Mouse (Mus musculus) Patski (cell line): ENCODE data around the gene Ncoa3. TPM values are rescaled to one million over a fixed set of nuclear protein-coding genes. Genes with fewer than 3 reads are reported as not detected.

Experiments used
- ATAC-seq: fragments of 100-300 bp; one replicate; pipeline ENCODE4 v1.8.0; 2021
- CTCF ChIA-PET: fragments of 350-600 bp; sonication (Branson Sonifier 250); formaldehyde crosslinking; loops from one replicate; lab custom pipeline; 2022; ENCODE audit warnings: inconsistent platforms; lab: Charles Lee
- POLR2A ChIA-PET: fragments of 350-600 bp; sonication (Branson Sonifier 250); formaldehyde crosslinking; loops from one replicate; lab custom pipeline; 2022; ENCODE audit warnings: antibody characterized with exemption, inconsistent platforms; lab: Charles Lee
- DNase-seq: peaks from one replicate; pipeline ENCODE4 v3.0.0-alpha.2; 2011; ENCODE audit warnings: low read depth, low spot score
- H3K27me3 ChIP-seq: fragments of 371-371 bp; one replicate; pipeline ENCODE4 v1.5.1; 2021
- CTCF ChIP-seq: fragments of 100-300 bp; IDR thresholded peaks from one replicate; pipeline ENCODE4 v1.5.1; 2021
- in situ Hi-C: fragments of 300-500 bp; cut with MboI; formaldehyde crosslinking; loops from 3 replicates; pipeline ENCODE4 v1.11.1; 2018; ENCODE audit warnings: low pct_unique_long_range_greater_than_20kb, mixed read lengths
- polyA plus RNA-seq: library from polyadenylated mRNA; unstranded; gene quantifications from one replicate; pipeline ENCODE4 v1.2.3, GENCODE M21; 2021

Ncoa3 gene
- polyA plus RNA-seq, 1 experiment from 2014 or later, result 22.5 TPM

DNA sequence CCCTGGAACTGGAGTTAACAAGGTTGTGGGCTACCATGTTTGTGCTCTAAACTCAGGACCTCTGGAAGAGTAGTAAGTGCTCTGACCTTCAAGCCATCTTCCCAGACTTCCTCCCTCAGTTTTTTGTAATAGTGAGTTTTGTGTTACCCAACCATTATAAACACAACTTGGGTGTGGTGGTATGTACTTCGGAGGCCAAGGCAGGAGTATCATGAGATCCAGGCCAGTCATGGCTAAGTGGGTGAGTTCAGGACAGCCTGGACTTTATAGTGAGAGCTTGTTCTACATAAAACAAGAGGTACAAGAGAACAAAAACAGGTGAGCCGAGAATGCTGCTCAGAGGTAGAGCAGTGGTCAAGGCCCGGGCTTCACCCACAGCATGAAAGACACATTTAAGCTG is 35.4 kb downstream of the Ncoa3 start:
- ChIA-PET CTCF (interaction anchor here (1.4 kb wide), 1 partner anchor 10 kb away, joined by 5 read pairs; no protein-coding TSS in a partner anchor), POLR2A (interaction anchor here (1.1 kb wide), 1 partner anchor 96 kb away, joined by 3 read pairs; no protein-coding TSS in a partner anchor)
- TF ChIP-seq CTCF, result no peak
- DNase-seq, result no peak
- in situ Hi-C loops, result no loop called here
- ATAC-seq, result no peak
- H3K27me3 ChIP-seq, result no peaks in the 10 kb centered on the region

DNA sequence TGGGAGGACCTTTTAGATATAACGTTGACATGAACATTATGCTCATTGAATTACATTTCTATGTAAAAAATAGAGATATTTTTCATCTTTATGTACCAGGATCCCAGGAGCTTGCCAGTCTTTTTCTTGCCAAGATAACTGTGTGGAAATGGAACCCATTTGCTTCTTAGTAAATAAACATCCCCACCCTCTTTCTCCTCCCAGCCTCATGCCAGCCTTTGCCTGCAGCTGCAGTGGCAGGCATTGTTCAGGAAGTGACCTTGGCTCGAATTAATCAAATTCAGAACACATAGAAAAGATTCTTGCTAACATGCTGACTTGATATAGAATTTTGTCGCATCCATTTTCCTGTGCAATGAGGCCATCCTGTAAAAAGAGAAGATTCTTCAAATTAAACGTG is 36.8 kb downstream of the Ncoa3 start:
- no peaks in the 10 kb centered on the region for H3K27me3 ChIP-seq
- CTCF ChIA-PET, result no interaction called here
- POLR2A ChIA-PET, result interaction anchor here (2.4 kb wide), 1 partner anchor 8 kb away, joined by 10 read pairs; no protein-coding TSS in a partner anchor
- in situ Hi-C loops, result no loop called here
- ATAC-seq, result no peak
- DNase-seq, result no peak
- TF ChIP-seq CTCF, result no peak

DNA sequence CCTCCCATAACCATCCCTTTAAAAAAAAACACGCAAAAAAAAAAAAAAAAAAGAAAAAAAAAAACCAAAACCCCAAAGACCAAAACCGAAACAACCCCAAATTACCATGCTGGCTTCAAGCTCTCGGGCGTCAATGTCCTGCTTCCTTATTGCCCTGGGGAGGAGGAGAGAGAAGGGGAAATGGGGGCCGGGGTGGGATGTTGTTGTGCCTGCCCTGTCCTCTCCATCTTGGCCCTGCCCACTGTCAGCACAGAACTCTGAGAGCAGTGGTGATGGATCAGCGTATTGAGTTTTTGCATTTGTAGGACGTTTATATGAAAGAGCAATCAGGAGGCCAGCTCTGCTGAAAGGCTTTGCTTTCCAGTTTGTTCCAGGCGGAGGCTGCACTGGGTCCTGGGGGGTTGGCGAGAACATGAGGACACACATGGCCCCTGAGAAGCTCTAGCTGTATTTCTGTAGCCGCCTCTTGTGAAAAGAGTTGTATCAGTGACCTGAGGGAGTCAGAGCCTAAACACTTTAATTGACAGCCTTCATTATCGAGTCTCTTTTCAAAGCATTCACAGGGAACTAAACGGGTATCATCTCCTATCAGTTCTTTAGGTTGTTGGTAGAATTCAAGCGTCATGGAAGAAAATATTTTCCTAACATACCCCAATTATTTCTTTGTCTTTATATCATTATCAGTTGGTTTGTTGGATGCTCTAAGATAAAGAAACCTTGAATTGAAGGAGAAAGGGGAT is 38.0 kb downstream of the Ncoa3 start:
- TF ChIP-seq CTCF, result no peak
- CTCF ChIA-PET, result interaction anchor here (1.0 kb wide), 1 partner anchor 8 kb away, joined by 3 read pairs; no protein-coding TSS in a partner anchor
- ATAC-seq (no peak), DNase-seq (no peak)
- POLR2A ChIA-PET, result interaction anchor here (0.6 to 2.4 kb wide), 4 partner anchors 10 to 322 kb away, joined by 3 to 10 read pairs (median 4); no protein-coding TSS in a partner anchor
- no peaks in the 10 kb centered on the region for H3K27me3 ChIP-seq
- in situ Hi-C loops, result no loop called here

DNA sequence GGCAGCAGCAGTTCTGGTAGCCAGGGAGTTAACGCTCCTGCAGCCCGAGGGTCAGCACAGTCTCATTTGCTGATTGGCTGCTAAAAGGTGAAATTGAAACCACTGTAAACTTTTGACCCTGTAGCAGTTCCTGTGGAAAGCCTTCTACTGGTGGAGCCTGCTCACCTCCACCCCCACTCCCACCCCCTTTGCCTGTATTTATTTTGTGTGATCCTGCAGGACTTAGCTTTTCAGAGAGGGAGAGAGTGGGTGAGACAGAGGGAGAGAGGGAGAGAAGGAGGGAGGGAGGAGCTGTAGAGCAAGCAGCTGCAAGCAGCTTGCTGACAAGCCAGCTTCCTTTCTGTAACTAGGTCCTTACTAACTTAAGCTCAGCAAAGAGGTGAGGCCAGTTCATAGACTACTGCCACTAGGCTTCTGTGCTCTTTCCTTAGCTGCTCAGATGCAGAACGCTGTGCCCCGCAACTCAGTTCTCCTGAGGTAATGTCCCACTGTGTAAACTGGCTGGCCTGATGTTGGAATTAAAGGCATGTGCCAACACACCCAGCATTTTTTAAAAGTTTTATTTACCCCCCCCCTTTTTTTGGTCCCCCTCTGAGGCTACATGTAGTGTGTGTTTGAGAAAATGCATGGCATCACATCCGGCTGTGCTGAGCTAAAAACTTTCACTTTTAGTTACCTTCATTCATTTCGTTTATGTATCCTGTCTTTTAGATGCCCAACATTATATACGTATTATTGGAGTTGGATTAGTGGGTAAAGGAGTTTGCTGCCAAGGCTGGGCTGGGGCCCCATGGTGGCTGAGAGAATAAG is 38.9 kb downstream of the Ncoa3 start:
- ChIA-PET POLR2A (interaction anchor here (0.6 to 2.4 kb wide), 4 partner anchors 10 to 39 kb away, joined by 3 to 10 read pairs (median 4); partner anchors contain the start of gene Ncoa3), CTCF (interaction anchor here (1.0 kb wide), 1 partner anchor 9 kb away, joined by 3 read pairs; no protein-coding TSS in a partner anchor)
- DNase-seq (peak; percentile 51), ATAC-seq (peak; percentile 74)
- in situ Hi-C loops, result no loop called here
- no peak for TF ChIP-seq CTCF
- H3K27me3 ChIP-seq, result no peaks in the 10 kb centered on the region

DNA sequence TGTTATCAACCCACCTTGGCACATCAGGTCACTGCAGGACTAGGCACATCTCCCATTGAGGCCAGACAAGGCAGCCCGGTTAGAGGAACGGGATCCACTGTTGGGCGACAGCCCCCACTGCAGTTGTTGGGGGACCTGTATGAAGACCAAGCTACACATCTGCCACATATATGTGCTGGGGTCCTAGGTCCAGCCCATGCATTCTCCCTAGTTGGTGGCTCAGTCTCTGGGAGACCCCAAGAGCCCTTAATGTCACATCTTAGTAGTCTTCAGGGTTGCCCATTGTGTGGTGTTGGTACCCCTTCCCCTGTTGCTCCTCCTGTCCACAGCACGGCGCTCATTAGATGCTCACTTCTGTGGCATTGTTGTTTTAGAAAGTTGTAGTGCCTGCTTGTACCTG is 40.2 kb downstream of the Ncoa3 start:
- ChIA-PET CTCF (interaction anchor here (1.4 kb wide), 1 partner anchor 11 kb away, joined by 3 read pairs; no protein-coding TSS in a partner anchor), POLR2A (no interaction called here)
- TF ChIP-seq CTCF, result no peak
- no peak for DNase-seq
- no peak for ATAC-seq
- no peaks in the 10 kb centered on the region for H3K27me3 ChIP-seq
- in situ Hi-C loops, result no loop called here

DNA sequence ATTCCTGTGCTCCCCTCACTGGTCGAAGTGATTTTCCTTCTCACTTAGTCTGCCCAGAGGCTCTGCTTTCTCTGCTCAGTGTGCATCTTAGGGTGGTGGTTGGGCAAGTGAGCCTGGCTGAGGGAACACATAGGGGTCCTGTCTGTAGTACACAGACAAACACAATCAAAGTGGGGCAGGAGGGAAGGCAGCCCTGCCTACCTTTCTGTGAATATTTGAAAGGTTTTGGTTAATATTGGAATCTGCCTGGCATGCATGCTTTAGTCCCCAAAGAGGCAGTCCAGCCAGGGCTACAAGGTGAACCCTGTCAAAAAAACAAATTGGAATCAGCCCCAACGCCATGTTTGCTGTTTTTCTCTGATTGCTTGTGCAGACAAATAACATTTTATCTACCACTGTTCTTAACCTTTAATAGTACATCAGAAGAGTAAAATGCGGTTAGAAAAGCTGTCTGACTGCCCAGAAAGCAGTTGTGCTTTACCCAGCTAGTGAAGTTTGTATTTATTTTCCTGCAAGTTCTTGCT is 42.6 kb downstream of the Ncoa3 start:
- ATAC-seq (no peak), DNase-seq (no peak)
- no peaks in the 10 kb centered on the region for H3K27me3 ChIP-seq
- TF ChIP-seq CTCF, result no peak
- ChIA-PET CTCF (interaction anchor here (1.4 to 2.2 kb wide), 5 partner anchors 13 to 83 kb away, joined by 5 to 7 read pairs (median 6); no protein-coding TSS in a partner anchor), POLR2A (no interaction called here)
- in situ Hi-C loops, result no loop called here

DNA sequence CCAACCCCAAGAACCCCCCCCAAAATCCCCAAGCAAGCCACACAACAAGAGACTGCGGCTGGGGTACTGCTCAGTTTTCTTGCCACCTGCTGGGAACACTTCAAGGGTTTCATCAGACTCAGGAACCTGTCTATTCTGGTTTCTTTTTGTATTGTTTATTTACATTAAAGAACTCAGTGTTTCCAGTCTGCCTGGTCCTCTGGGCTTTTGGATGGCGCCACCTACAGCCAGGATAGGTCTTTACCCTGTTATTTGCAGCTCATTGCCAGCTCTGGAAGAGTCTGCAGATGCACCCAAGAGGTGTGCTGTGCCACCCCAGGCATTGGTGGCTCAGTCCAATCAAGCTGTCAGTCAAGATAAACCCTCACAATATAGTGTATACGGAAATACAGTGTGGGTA is 43.3 kb downstream of the Ncoa3 start:
- peak; percentile 88 for TF ChIP-seq CTCF
- DNase-seq (no peak), ATAC-seq (no peak)
- ChIA-PET CTCF (interaction anchor here (0.5 to 2.2 kb wide), 12 partner anchors 8 to 113 kb away, joined by 3 to 7 read pairs (median 4); no protein-coding TSS in a partner anchor), POLR2A (no interaction called here)
- in situ Hi-C loops, result no loop called here
- H3K27me3 ChIP-seq, result no peaks in the 10 kb centered on the region

DNA sequence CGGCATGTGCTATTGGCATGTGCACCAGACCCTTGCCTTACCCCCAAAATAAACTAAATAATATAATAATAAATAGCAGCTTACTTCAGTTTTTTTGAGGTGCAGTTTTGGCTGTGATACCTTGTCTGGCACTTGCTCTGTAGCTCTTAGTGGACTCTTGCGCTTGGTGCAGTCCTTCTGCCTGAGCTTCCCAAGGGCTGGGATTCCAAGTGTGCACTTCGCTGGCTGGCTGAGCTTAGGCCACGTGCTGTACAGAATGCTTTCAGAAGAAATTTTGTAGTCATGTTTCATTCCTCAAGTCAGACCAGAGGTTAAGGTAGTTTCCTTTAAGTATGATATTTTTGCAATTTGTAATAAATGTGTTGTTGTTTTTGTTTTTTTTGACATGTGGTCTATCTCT is 47.2 kb downstream of the Ncoa3 start:
- ChIA-PET CTCF (no interaction called here), POLR2A (no interaction called here)
- in situ Hi-C loops, result loop anchor here (5.0 kb wide), 3 partner anchors 37 to 217 kb away; no protein-coding TSS in a partner anchor
- ATAC-seq (no peak), DNase-seq (no peak)
- H3K27me3 ChIP-seq, result no peaks in the 10 kb centered on the region
- TF ChIP-seq CTCF, result no peak

DNA sequence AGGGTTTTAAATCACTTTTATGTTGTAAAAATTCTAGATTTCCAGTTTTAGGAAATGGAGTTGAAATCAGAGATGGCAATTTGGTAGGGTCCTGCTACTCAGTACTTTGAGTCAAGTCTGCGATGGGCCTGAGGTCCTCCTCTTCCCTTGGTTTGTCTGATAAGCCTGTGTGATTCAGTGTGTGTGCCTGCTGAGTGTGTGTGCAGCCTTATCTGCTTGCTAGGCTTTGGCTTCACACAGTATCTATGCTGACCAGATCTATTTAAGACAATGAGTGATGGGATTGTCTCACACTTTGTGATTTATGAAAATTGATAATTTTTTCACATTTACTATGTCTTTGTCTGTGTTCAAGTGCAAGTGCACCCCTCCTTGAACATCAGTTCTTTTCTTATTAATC is 50.1 kb downstream of the Ncoa3 start:
- in situ Hi-C loops, result loop anchor here (5.0 kb wide), 3 partner anchors 40 to 220 kb away; no protein-coding TSS in a partner anchor
- H3K27me3 ChIP-seq, result no peaks in the 10 kb centered on the region
- TF ChIP-seq CTCF, result no peak
- DNase-seq (no peak), ATAC-seq (no peak)
- CTCF ChIA-PET, result no interaction called here
- POLR2A ChIA-PET, result no interaction called here

DNA sequence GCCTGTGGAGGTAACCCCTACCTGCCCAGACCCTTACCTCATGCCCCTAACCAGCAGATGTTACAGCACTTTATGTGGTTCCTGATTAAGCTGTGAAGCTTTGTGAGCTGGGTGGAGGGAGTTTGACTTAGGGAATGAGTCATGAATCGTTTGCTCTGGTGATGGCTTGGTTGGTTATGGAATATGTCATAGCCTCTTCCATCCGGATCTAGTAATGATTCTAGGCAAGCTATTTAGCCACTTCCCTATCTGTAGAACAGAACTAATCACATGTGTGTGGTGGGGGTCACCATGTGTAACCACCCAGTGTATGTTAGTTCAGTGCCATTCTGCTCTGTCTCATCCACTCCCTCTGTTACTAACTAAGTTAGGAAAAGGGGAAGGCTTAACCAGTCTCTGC is 52.6 kb downstream of the Ncoa3 start:
- ChIA-PET CTCF (interaction anchor here (0.7 to 1.9 kb wide), 6 partner anchors 9 to 235 kb away, joined by 3 to 8 read pairs (median 3); no protein-coding TSS in a partner anchor), POLR2A (interaction anchor here (1.3 kb wide), 1 partner anchor 52 kb away, joined by 3 read pairs; the partner anchor contains the start of gene Ncoa3)
- H3K27me3 ChIP-seq, result no peaks in the 10 kb centered on the region
- no peak for TF ChIP-seq CTCF
- in situ Hi-C loops, result no loop called here
- ATAC-seq (no peak), DNase-seq (no peak)
